In the genomic region with DNA sequence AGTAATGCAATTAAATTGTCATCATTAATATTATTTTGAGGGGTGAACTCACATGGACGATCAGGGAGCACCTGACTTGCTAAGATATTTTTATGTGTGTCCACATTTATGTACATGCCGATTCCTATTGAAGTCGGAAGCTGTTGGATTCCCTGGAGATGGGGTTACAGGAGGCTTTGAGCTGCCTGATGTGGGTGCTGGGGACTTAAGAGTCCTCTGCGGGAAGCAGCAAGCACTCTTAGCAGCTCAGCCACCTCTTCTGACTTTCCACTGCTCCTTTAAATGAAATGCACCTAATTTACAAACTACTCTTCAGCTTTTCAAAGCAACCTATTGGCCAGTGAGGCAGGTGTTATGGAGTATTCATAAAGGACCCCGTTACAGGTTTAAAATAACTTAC, we compare ENCODE assay signal across 16 mouse cellular contexts. TPM values are rescaled to one million over a fixed set of nuclear protein-coding genes. Genes with fewer than 3 reads are reported as not detected.
DNase-seq lines count a peak whose midpoint lies in the region; ATAC-seq and TF ChIP-seq lines count a peak whose summit lies in the region.
"Had no signal": no experiment of that assay in that cellular context is flagged by ENCODE, and none has a peak within 500 bp of the region (broad histone marks: within the 10 kb centered on the region; RNA-seq: fewer than 3 reads in every experiment).

No protein-coding gene starts in this region.

- peaks cover 4% of the 10 kb centered on the region for H3K4me1 ChIP-seq in embryonic facial prominence, embryonic 13.5 days
- H3K4me1 ChIP-seq in embryonic facial prominence, embryonic 10.5 days = peaks cover 3% of the 10 kb centered on the region; the same call in 1 of the 2 replicates
- H3K4me1 ChIP-seq in hindbrain, postnatal 0 days (ENCODE audit: insufficient read depth, low read length) = no peaks in the 10 kb centered on the region
- no peaks in the 10 kb centered on the region for H3K4me1 ChIP-seq in hindbrain, embryonic 13.5 days (replicated peaks)
- peaks cover 27% of the 10 kb centered on the region for H3K4me1 ChIP-seq in megakaryocyte, embryonic 14.5 days
- no peaks in the 10 kb centered on the region for H3K4me1 ChIP-seq in stomach, embryonic 15.5 days
- H3K4me1 ChIP-seq: hindbrain, embryonic 10.5 days had no signal

- H3K4me2 ChIP-seq in embryonic facial prominence, embryonic 13.5 days = peak overlapping the region; percentile 27; the same call in 1 of the 2 replicates
- peak overlapping the region; percentile 17; the same call in 1 of the 2 replicates for H3K4me2 ChIP-seq in hindbrain, postnatal 0 days (ENCODE audit: low read depth, low read length)
- no peak overlapping the region for H3K4me2 ChIP-seq in hindbrain, embryonic 13.5 days
- peak overlapping the region; percentile 44 for H3K4me2 ChIP-seq in stomach, embryonic 15.5 days

- TF ChIP-seq CTCF in hindbrain, postnatal 0 days (IDR thresholded peaks at IDR 0.05; ENCODE audit: low read depth) = no peak

- DNase-seq in embryonic facial prominence, embryonic 10.5 days (ENCODE audit: low spot score) = no peak
- no peak for DNase-seq in hindbrain, postnatal 0 days (ENCODE audit: low spot score)
- DNase-seq in ovary, postnatal 10 days (ENCODE audit: low spot score) = no peak
- DNase-seq: cerebellum, adult 2 months; kidney, postnatal 25 days had no signal

- no peaks in the 10 kb centered on the region for H3K36me3 ChIP-seq in embryonic facial prominence, embryonic 13.5 days
- H3K36me3 ChIP-seq in embryonic facial prominence, embryonic 10.5 days (replicated peaks) = no peaks in the 10 kb centered on the region
- H3K36me3 ChIP-seq in hindbrain, postnatal 0 days (ENCODE audit: insufficient read depth, low read length) = no peaks in the 10 kb centered on the region
- H3K36me3 ChIP-seq in hindbrain, embryonic 13.5 days = no peaks in the 10 kb centered on the region
- peaks cover 4% of the 10 kb centered on the region for H3K36me3 ChIP-seq in megakaryocyte, embryonic 14.5 days (replicated peaks; ENCODE audit: low read length)
- H3K36me3 ChIP-seq in stomach, embryonic 15.5 days = no peaks in the 10 kb centered on the region
- H3K36me3 ChIP-seq: forebrain, embryonic 10.5 days; hindbrain, embryonic 10.5 days had no signal

- H3K4me3 ChIP-seq in embryonic facial prominence, embryonic 13.5 days = no peak overlapping the region
- no peak overlapping the region for H3K4me3 ChIP-seq in embryonic facial prominence, embryonic 10.5 days
- H3K4me3 ChIP-seq in hindbrain, postnatal 0 days (ENCODE audit: low read length) = no peak overlapping the region
- H3K4me3 ChIP-seq in hindbrain, embryonic 13.5 days = no peak overlapping the region
- H3K4me3 ChIP-seq in megakaryocyte, embryonic 14.5 days (replicated peaks) = peak overlapping the region; percentile 91
- peak overlapping the region; percentile 28 for H3K4me3 ChIP-seq in stomach, embryonic 15.5 days (replicated peaks)
- H3K4me3 ChIP-seq: forebrain, embryonic 10.5 days; hindbrain, embryonic 10.5 days had no signal

- WGBS in embryonic facial prominence, embryonic 13.5 days = 74% methylated on average over 5 of the region's 5 CpGs
- WGBS in embryonic facial prominence, embryonic 10.5 days = 77% methylated on average over 5 of the region's 5 CpGs
- 73% methylated on average over 5 of the region's 5 CpGs for WGBS in hindbrain, postnatal 0 days
- WGBS in hindbrain, embryonic 13.5 days = 74% methylated on average over 5 of the region's 5 CpGs
- WGBS in stomach, embryonic 15.5 days = 43% methylated on average over 5 of the region's 5 CpGs

- H3K27me3 ChIP-seq in embryonic facial prominence, embryonic 13.5 days = no peaks in the 10 kb centered on the region
- no peaks in the 10 kb centered on the region for H3K27me3 ChIP-seq in embryonic facial prominence, embryonic 10.5 days (replicated peaks; ENCODE audit: low read depth, poor library complexity, severe bottlenecking)
- H3K27me3 ChIP-seq in hindbrain, postnatal 0 days (ENCODE audit: insufficient read depth, low read length) = no peaks in the 10 kb centered on the region
- H3K27me3 ChIP-seq in hindbrain, embryonic 13.5 days = no peaks in the 10 kb centered on the region
- H3K27me3 ChIP-seq in megakaryocyte, embryonic 14.5 days (replicated peaks) = peaks cover 2% of the 10 kb centered on the region
- H3K27me3 ChIP-seq in stomach, embryonic 15.5 days (replicated peaks) = no peaks in the 10 kb centered on the region

- H3K27ac ChIP-seq in embryonic facial prominence, embryonic 13.5 days = no peak overlapping the region
- no peak overlapping the region for H3K27ac ChIP-seq in embryonic facial prominence, embryonic 10.5 days (replicated peaks)
- H3K27ac ChIP-seq in hindbrain, postnatal 0 days = no peak overlapping the region
- H3K27ac ChIP-seq in hindbrain, embryonic 13.5 days = no peak overlapping the region
- no peak overlapping the region for H3K27ac ChIP-seq in stomach, embryonic 15.5 days
- H3K27ac ChIP-seq: forebrain, embryonic 10.5 days; hindbrain, embryonic 10.5 days had no signal

- ATAC-seq in embryonic facial prominence, embryonic 13.5 days (ENCODE audit: insufficient number of reproducible peaks, insufficient read depth, low FRiP score, low TSS enrichment, low read depth) = no peak
- no peak for ATAC-seq in hindbrain, postnatal 0 days
- no peak for ATAC-seq in hindbrain, embryonic 13.5 days (ENCODE audit: low FRiP score)
- ATAC-seq in megakaryocyte, adult 5-6 weeks (ENCODE audit: poor library complexity, severe bottlenecking) = no peak
- no peak for ATAC-seq in stomach, embryonic 15.5 days (ENCODE audit: insufficient read depth, low FRiP score, low read depth)

- no peaks in the 10 kb centered on the region for H3K9me3 ChIP-seq in embryonic facial prominence, embryonic 13.5 days
- no peaks in the 10 kb centered on the region for H3K9me3 ChIP-seq in embryonic facial prominence, embryonic 10.5 days
- H3K9me3 ChIP-seq in hindbrain, postnatal 0 days (ENCODE audit: low read length) = no peaks in the 10 kb centered on the region
- no peaks in the 10 kb centered on the region for H3K9me3 ChIP-seq in hindbrain, embryonic 13.5 days
- H3K9me3 ChIP-seq in megakaryocyte, embryonic 14.5 days = peaks cover 11% of the 10 kb centered on the region
- H3K9me3 ChIP-seq in stomach, embryonic 15.5 days = no peaks in the 10 kb centered on the region
- H3K9me3 ChIP-seq: forebrain, embryonic 10.5 days; hindbrain, embryonic 10.5 days had no signal

- no peak overlapping the region for H3K9ac ChIP-seq in embryonic facial prominence, embryonic 13.5 days
- H3K9ac ChIP-seq in hindbrain, postnatal 0 days (replicated peaks; ENCODE audit: low read length) = no peak overlapping the region
- H3K9ac ChIP-seq in hindbrain, embryonic 13.5 days = no peak overlapping the region
- no peak overlapping the region for H3K9ac ChIP-seq in stomach, embryonic 15.5 days

RNA-seq across cellular contexts. Expression of a gene that starts 10.8 kb away (rescaled TPM):
- polyA plus RNA-seq in embryonic facial prominence, embryonic 13.5 days (2015; fragmentation: Nextera tagmentation; extraction: Ambion mirVana) = 1.4 and 1.7 TPM in 2 replicates
- polyA plus RNA-seq in embryonic facial prominence, embryonic 10.5 days (2016; fragmentation: Nextera tagmentation; extraction: Ambion mirVana) = 0.21 and 0.50 TPM in 2 replicates
- total RNA-seq in hindbrain, postnatal 0 days (2014; rRNA removed) = not detected in 2 replicates
- not detected in 2 replicates for polyA plus RNA-seq in hindbrain, postnatal 0 days (2015; fragmentation: Nextera tagmentation; extraction: Ambion mirVana)
- polyA plus RNA-seq in hindbrain, embryonic 13.5 days (2015; fragmentation: Nextera tagmentation; extraction: Ambion mirVana) = not detected in 2 replicates
- polyA plus RNA-seq in megakaryocyte, embryonic 14.5 days (2012; ENCODE audit: insufficient read depth, low replicate concordance) = not detected in 2 replicates
- total RNA-seq in megakaryocyte, adult 5-6 weeks (2015) = not detected in 2 replicates
- not detected in 2 replicates for total RNA-seq in megakaryocyte, adult 5-6 weeks (2017)
- polyA plus RNA-seq in stomach, embryonic 15.5 days (2015; fragmentation: Nextera tagmentation; extraction: Ambion mirVana) = not detected in 2 replicates
- total RNA-seq: adrenal gland, postnatal 4 days; gastrocnemius, adult 18-20 months had no signal
- polyA plus RNA-seq: cerebellum, adult 2 months; small intestine, adult 2 months; thymus, postnatal 0 days had no signal

Comparison
In these comparisons a context has a peak if more than half of its experiments do, and no peak if none do; other contexts are left out.
1. H3K4me3 ChIP-seq: peak in megakaryocyte, embryonic 14.5 days (single experiment) and stomach, embryonic 15.5 days (single experiment); none in embryonic facial prominence, embryonic 13.5 days (single experiment), embryonic facial prominence, embryonic 10.5 days (single experiment), hindbrain, postnatal 0 days (single experiment) and hindbrain, embryonic 13.5 days (single experiment).